In genomic region chr5:135012671-135013441, GRCm38 (mm10) we compare ENCODE assay signal across 9 mouse cellular contexts. TPM values are rescaled to one million over a fixed set of nuclear protein-coding genes. Genes with fewer than 3 reads are reported as not detected.
DNase-seq lines count a peak whose midpoint lies in the region; ATAC-seq and TF ChIP-seq lines count a peak whose summit lies in the region.
"Had no signal": no experiment of that assay in that cellular context is flagged by ENCODE, and none has a peak within 500 bp of the region (broad histone marks: within the 10 kb centered on the region; RNA-seq: fewer than 3 reads in every experiment).

No protein-coding gene starts in this region.

- no peaks in the 10 kb centered on the region for H3K9me3 ChIP-seq in embryonic facial prominence, embryonic 12.5 days
- H3K9me3 ChIP-seq in heart, postnatal 0 days (replicated peaks; ENCODE audit: control insufficient read depth, low read length), result no peaks in the 10 kb centered on the region

- 4% methylated on average over 16 of the region's 16 CpGs for WGBS in embryonic facial prominence, embryonic 12.5 days
- 15% methylated on average over 14 of the region's 16 CpGs for WGBS in heart, postnatal 0 days

- ATAC-seq in embryonic facial prominence, embryonic 12.5 days (ENCODE audit: insufficient number of reproducible peaks, insufficient read depth, low FRiP score, low TSS enrichment), result no peak
- no peak for ATAC-seq in heart, postnatal 0 days (ENCODE audit: insufficient read depth, low read depth)
- ATAC-seq in activated CD4-positive, CD25-positive, alpha-beta regulatory T cell, adult 4 months, result no peak

- TF ChIP-seq CTCF in heart, postnatal 0 days (IDR thresholded peaks at IDR 0.05; ENCODE audit: low read depth), result peak; percentile 70

- H3K36me3 ChIP-seq in embryonic facial prominence, embryonic 12.5 days, result no peaks in the 10 kb centered on the region
- peaks cover 10% of the 10 kb centered on the region; the same call in 1 of the 2 replicates for H3K36me3 ChIP-seq in heart, postnatal 0 days (replicated peaks; ENCODE audit: control insufficient read depth, insufficient read depth, low read length)

- peak overlapping the region; percentile 41 for H3K4me2 ChIP-seq in embryonic facial prominence, embryonic 12.5 days (replicated peaks)
- H3K4me2 ChIP-seq in heart, postnatal 0 days (ENCODE audit: low read depth, low read length), result peak overlapping the region; percentile 8; the same call in 1 of the 2 replicates

- no peak for TF ChIP-seq EP300 in heart, postnatal 0 days (IDR thresholded peaks at IDR 0.05; ENCODE audit: low read depth)

- H3K27ac ChIP-seq in embryonic facial prominence, embryonic 12.5 days, result 0 out of 2 replicates have a peak overlapping the region, but pooled peaks have one; percentile 41
- no peak overlapping the region for H3K27ac ChIP-seq in heart, postnatal 0 days (ENCODE audit: low read depth)
- H3K27ac ChIP-seq: macrophage had no signal

- DNase-seq in ES-CJ7 (ENCODE audit: low read depth, low spot score), result peak; percentile 96
- peak; percentile 91 for DNase-seq in adrenal gland, postnatal 14 days
- DNase-seq in heart, postnatal 0 days (ENCODE audit: low spot score), result no peak
- peak; percentile 90 to 92 for DNase-seq in kidney, postnatal 4 days
- DNase-seq in lung, postnatal 25 days (ENCODE audit: low spot score), result peak; percentile 83
- peak; percentile 71 for DNase-seq in spleen, adult 12 weeks (ENCODE audit: low spot score)

- peaks cover 29% of the 10 kb centered on the region for H3K4me1 ChIP-seq in embryonic facial prominence, embryonic 12.5 days
- peaks cover 6% of the 10 kb centered on the region for H3K4me1 ChIP-seq in heart, postnatal 0 days (ENCODE audit: control insufficient read depth, insufficient read depth)

- H3K27me3 ChIP-seq in embryonic facial prominence, embryonic 12.5 days, result 0 out of 2 replicates have a peak, but pooled peaks cover 2% of the 10 kb centered on the region
- no peaks in the 10 kb centered on the region for H3K27me3 ChIP-seq in heart, postnatal 0 days (ENCODE audit: control insufficient read depth, insufficient read depth, low read length)

- no peak overlapping the region for H3K9ac ChIP-seq in embryonic facial prominence, embryonic 12.5 days
- H3K9ac ChIP-seq in heart, postnatal 0 days (replicated peaks; ENCODE audit: low read depth, low read length), result no peak overlapping the region

- 0 out of 2 replicates have a peak overlapping the region, but pooled peaks have one; percentile 14 for H3K4me3 ChIP-seq in embryonic facial prominence, embryonic 12.5 days
- no peak overlapping the region; the same call in 1 of the 2 replicates for H3K4me3 ChIP-seq in heart, postnatal 0 days (ENCODE audit: low read depth, low read length)

RNA-seq across cellular contexts. Expression of gene Abhd11, which starts 3.9 kb away (rescaled TPM):
- total RNA-seq in adrenal gland, postnatal 14 days (2021), result 66.7 and 68.5 TPM in 2 replicates
- polyA plus RNA-seq in embryonic facial prominence, embryonic 12.5 days (2016; fragmentation: Nextera tagmentation; extraction: Ambion mirVana), result 49.8 and 51.9 TPM in 2 replicates
- 55.6 and 60.8 TPM in 2 replicates for total RNA-seq in heart, postnatal 0 days (2014; rRNA removed; ENCODE audit: low replicate concordance)
- polyA plus RNA-seq in heart, postnatal 0 days (2015; fragmentation: Nextera tagmentation; extraction: Ambion mirVana), result 99.5 and 100 TPM in 2 replicates
- polyA plus RNA-seq in activated CD4-positive, CD25-positive, alpha-beta regulatory T cell, adult 4 months (2017; shearing (Covaris generic)), result 10 to 100 TPM; 53.9 to 66.7 TPM

RNA-seq across cellular contexts. Expression of gene Stx1a, which starts 10.4 kb away (rescaled TPM):
- 5.9 and 10.9 TPM in 2 replicates for total RNA-seq in adrenal gland, postnatal 14 days (2021)
- 20.4 and 20.7 TPM in 2 replicates for polyA plus RNA-seq in embryonic facial prominence, embryonic 12.5 days (2016; fragmentation: Nextera tagmentation; extraction: Ambion mirVana)
- 2.3 and 3.7 TPM in 2 replicates for total RNA-seq in heart, postnatal 0 days (2014; rRNA removed; ENCODE audit: low replicate concordance)
- 2.3 and 2.5 TPM in 2 replicates for polyA plus RNA-seq in heart, postnatal 0 days (2015; fragmentation: Nextera tagmentation; extraction: Ambion mirVana)
- polyA plus RNA-seq in activated CD4-positive, CD25-positive, alpha-beta regulatory T cell, adult 4 months (2017; shearing (Covaris generic)), result 10 to 100 TPM; 15.1 to 15.2 TPM

RNA-seq across cellular contexts. Expression of gene Cldn3, which starts 26.8 kb away (rescaled TPM):
- total RNA-seq in adrenal gland, postnatal 14 days (2021), result 0.90 and 9.0 TPM in 2 replicates
- polyA plus RNA-seq in embryonic facial prominence, embryonic 12.5 days (2016; fragmentation: Nextera tagmentation; extraction: Ambion mirVana), result 14.8 and 20.5 TPM in 2 replicates
- 3.8 and 15.2 TPM in 2 replicates for total RNA-seq in heart, postnatal 0 days (2014; rRNA removed; ENCODE audit: low replicate concordance)
- 1.4 and 4.5 TPM in 2 replicates for polyA plus RNA-seq in heart, postnatal 0 days (2015; fragmentation: Nextera tagmentation; extraction: Ambion mirVana)
- not detected for polyA plus RNA-seq in activated CD4-positive, CD25-positive, alpha-beta regulatory T cell, adult 4 months (2017; shearing (Covaris generic))
- polyA plus RNA-seq: macrophage had no signal

RNA-seq across cellular contexts. Expression of gene Dnajc30, which starts 51.1 kb away (rescaled TPM):
- total RNA-seq in adrenal gland, postnatal 14 days (2021), result 24.5 and 26.2 TPM in 2 replicates
- polyA plus RNA-seq in embryonic facial prominence, embryonic 12.5 days (2016; fragmentation: Nextera tagmentation; extraction: Ambion mirVana), result 31.9 and 34.2 TPM in 2 replicates
- 7.7 and 19.7 TPM in 2 replicates for total RNA-seq in heart, postnatal 0 days (2014; rRNA removed; ENCODE audit: low replicate concordance)
- polyA plus RNA-seq in heart, postnatal 0 days (2015; fragmentation: Nextera tagmentation; extraction: Ambion mirVana), result 33.6 and 34.1 TPM in 2 replicates
- 10 to 100 TPM; 27.4 to 30.4 TPM for polyA plus RNA-seq in activated CD4-positive, CD25-positive, alpha-beta regulatory T cell, adult 4 months (2017; shearing (Covaris generic))

RNA-seq across cellular contexts. Expression of gene Bud23, which starts 51.9 kb away (rescaled TPM):
- total RNA-seq in adrenal gland, postnatal 14 days (2021), result 45.6 and 51.3 TPM in 2 replicates
- 145 and 154 TPM in 2 replicates for polyA plus RNA-seq in embryonic facial prominence, embryonic 12.5 days (2016; fragmentation: Nextera tagmentation; extraction: Ambion mirVana)
- total RNA-seq in heart, postnatal 0 days (2014; rRNA removed; ENCODE audit: low replicate concordance), result 34.2 and 49.6 TPM in 2 replicates
- polyA plus RNA-seq in heart, postnatal 0 days (2015; fragmentation: Nextera tagmentation; extraction: Ambion mirVana), result 33.7 and 38.2 TPM in 2 replicates
- polyA plus RNA-seq in activated CD4-positive, CD25-positive, alpha-beta regulatory T cell, adult 4 months (2017; shearing (Covaris generic)), result 10 to 100 TPM; 60.3 to 84.8 TPM
